Mouse (Mus musculus) limb, embryonic 14.5 days (tissue): Measurements from ENCODE around the gene Zfp444. TPM values are rescaled to one million over a fixed set of nuclear protein-coding genes. Genes with fewer than 3 reads are reported as not detected.

Experiments
- ATAC-seq: fragments of 200-750 bp; cut with Nextera tagmentation; 2 replicates; pipeline ENCODE4 v1.8.0; 2017; ENCODE audit warnings: low read depth, moderate number of reproducible peaks, moderate TSS enrichment; ENCODE audit not compliant: low FRiP score
- DNase-seq: peaks from one replicate; pipeline ENCODE4 v3.0.0-alpha.2; 2015; ENCODE audit warnings: low spot score
- H3K27ac ChIP-seq: fragments of 300-500 bp; sonication (generic); replicated peaks from 2 replicates; pipeline ENCODE4 v1.5.1; 2014; ENCODE audit warnings: low read depth, mild to moderate bottlenecking, low read length, moderate library complexity, mixed read lengths
- H3K27me3 ChIP-seq: fragments of 300-500 bp; sonication (generic); 2 replicates; pipeline ENCODE4 v1.6.1; 2014; ENCODE audit warnings: low read length, mixed read lengths; ENCODE audit not compliant: control insufficient read depth, insufficient read depth
- H3K36me3 ChIP-seq: fragments of 300-500 bp; sonication (generic); 2 replicates; pipeline ENCODE4 v1.6.1; 2014; ENCODE audit warnings: mild to moderate bottlenecking, low read length, moderate library complexity, mixed read lengths; ENCODE audit not compliant: control insufficient read depth, insufficient read depth
- H3K4me1 ChIP-seq: fragments of 300-500 bp; sonication (generic); 2 replicates; pipeline ENCODE4 v1.6.1; 2014; ENCODE audit warnings: antibody characterized with exemption, low read length, mixed read lengths; ENCODE audit not compliant: control insufficient read depth, insufficient read depth
- H3K4me2 ChIP-seq: fragments of 300-500 bp; sonication (generic); replicated peaks from 2 replicates; pipeline ENCODE4 v1.6.1; 2014; ENCODE audit warnings: low read depth, mild to moderate bottlenecking, low read length, moderate library complexity; ENCODE audit not compliant: severe bottlenecking
- H3K4me3 ChIP-seq: fragments of 300-500 bp; sonication (generic); replicated peaks from 2 replicates; pipeline ENCODE4 v1.5.1; 2014; ENCODE audit warnings: low read length
- H3K9ac ChIP-seq: fragments of 300-500 bp; sonication (generic); 2 replicates; pipeline ENCODE4 v1.6.1; 2014; ENCODE audit warnings: mild to moderate bottlenecking, low read depth, low read length, moderate library complexity; ENCODE audit not compliant: severe bottlenecking
- H3K9me3 ChIP-seq: fragments of 300-500 bp; sonication (generic); 2 replicates; pipeline ENCODE4 v1.6.1; 2016; ENCODE audit warnings: low read length; ENCODE audit not compliant: control insufficient read depth
- POLR2A ChIP-seq: fragments of 200-500 bp; IDR thresholded peaks from 2 replicates; pipeline ENCODE4 v1.8.0; 2012; ENCODE audit warnings: inconsistent platforms, mild to moderate bottlenecking, moderate library complexity, borderline replicate concordance; ENCODE audit not compliant: insufficient read depth, insufficient read length; ENCODE audit errors: extremely low read depth
- WGBS: fragments of 180-500 bp; shearing (Covaris S2); extraction: QIAGEN DNeasy Blood & Tissue Kit; methylation state at CpG from one replicate; pipeline ENCODE4 v1.1.7; 2014; 5-methylcytosine and 5-hydroxymethylcytosine counted together
- polyA plus RNA-seq, 2 experiments: library from polyadenylated mRNA; depleted of rRNA in 1 of 2; stranded (reverse) in 1 of 2; unstranded in 1 of 2; fragments of >200 nt; fragmentation: Nextera tagmentation in 1 of 2; extraction: Ambion mirVana in 1 of 2; gene quantifications; 2 replicates each; pipeline versions ENCODE4 v1.2.1 to v1.2.3; 2012 to 2014

Gene Zfp444
- polyA plus RNA-seq (2012; rRNA removed) (50.6 and 73.3 TPM in 2 replicates), polyA plus RNA-seq (2014; fragmentation: Nextera tagmentation; extraction: Ambion mirVana) (54.2 and 62.5 TPM in 2 replicates)

DNA sequence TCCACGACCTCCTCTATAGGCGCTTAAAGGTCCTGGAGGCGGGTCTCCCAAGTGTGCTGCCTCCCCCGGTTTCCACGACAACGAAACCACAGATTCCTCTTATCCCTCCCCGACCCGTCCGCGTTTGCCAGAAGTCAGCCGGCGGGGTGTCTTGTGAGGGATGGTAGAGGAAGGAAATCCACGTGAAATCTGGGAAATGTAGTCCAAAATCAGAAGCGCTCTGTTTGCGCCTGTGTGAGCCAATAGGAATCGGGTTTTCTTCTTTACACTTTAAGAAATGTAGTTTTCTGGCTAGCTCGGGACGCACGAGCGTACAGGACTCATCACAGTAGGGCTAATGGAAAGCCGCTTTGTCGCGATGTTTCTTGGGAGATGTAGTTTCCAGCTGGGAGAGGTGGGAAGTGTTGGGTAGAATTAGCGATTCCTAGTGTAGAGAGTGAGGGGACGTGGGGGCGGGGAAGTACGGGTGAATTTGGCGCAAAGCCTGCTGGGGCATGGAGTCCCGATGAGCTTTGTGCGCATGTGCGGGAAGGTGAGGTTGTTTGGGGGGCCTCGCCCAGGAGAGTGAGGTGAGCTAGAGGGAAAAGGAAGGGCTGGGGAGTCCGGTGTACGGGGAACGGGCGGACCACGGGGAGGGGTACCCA, at the start of gene Zfp444:
Gene Zfp444 (plus strand): TSS at position 221 of the 644 bp plus-strand sequence.
- Histone ChIP-seq H3K4me1 (peaks cover 6% of the 10 kb centered on the region; the same call in 1 of the 2 replicates), H3K9me3 (no peaks in the 10 kb centered on the region), H3K9ac (peak within 1 kb of the TSS; percentile 75), H3K4me2 (peak within 1 kb of the TSS; percentile 79), H3K27me3 (no peaks in the 10 kb centered on the region), H3K4me3 (peak within 1 kb of the TSS; percentile 71), H3K36me3 (peaks cover 11% of the 10 kb centered on the region), H3K27ac (peak within 1 kb of the TSS; percentile 74)
- WGBS, result 1% methylated on average over 36 of the region's 37 CpGs
- ATAC-seq (peak; percentile 96), DNase-seq (peak; percentile 99)
- peak; percentile 54; the same call in 1 of the 2 replicates for TF ChIP-seq POLR2A

DNA sequence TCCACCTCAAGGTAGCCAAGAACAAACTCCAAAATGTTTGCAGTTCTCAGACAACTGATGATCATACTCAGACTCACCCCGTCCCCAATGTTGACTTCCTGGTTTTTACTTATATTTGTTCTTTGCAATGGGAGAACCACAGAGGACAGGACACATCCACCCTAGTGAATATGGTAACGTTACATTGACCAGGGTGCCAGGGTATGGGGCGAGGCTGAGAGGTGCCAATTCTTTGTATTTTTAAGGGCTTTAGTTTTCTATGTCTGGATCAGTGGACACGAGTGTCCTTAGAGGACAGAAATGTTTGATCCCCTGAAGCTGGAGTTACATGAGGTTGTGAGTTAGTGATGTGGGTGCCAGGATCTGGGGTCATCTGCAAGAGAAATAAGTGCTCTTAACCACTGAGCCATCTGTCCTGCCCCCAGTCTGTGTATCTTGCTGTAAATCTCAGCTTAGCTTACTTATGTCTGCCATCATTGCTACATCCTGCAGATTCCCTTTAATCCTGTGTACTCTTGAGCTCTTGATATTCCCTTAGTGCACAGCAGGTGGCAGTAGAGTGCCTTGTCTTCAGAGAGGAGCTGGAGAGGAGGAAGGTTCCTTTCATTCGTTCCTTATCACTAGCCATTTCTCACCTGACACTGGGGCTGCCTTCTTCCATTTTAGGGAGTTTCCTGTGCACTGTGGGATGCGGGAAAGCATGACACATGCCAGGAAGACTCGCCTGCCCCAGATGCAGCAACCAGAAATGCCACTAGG, 45.2 kb upstream of the Zfp444 start:
- H3K4me2 ChIP-seq, result no peak overlapping the region
- H3K4me1 ChIP-seq, result no peaks in the 10 kb centered on the region
- H3K9ac ChIP-seq, result no peak overlapping the region
- H3K4me3 ChIP-seq, result no peak overlapping the region
- ATAC-seq, result peak; percentile 53; the same call in 1 of the 2 replicates
- no peak for TF ChIP-seq POLR2A
- no peak overlapping the region for H3K27ac ChIP-seq
- no peaks in the 10 kb centered on the region; the same call in 1 of the 2 replicates for H3K9me3 ChIP-seq
- peak; percentile 75 for DNase-seq
- 38% methylated on average over 7 of the region's 7 CpGs for WGBS
- peaks cover 10% of the 10 kb centered on the region for H3K36me3 ChIP-seq
- no peaks in the 10 kb centered on the region for H3K27me3 ChIP-seq

DNA sequence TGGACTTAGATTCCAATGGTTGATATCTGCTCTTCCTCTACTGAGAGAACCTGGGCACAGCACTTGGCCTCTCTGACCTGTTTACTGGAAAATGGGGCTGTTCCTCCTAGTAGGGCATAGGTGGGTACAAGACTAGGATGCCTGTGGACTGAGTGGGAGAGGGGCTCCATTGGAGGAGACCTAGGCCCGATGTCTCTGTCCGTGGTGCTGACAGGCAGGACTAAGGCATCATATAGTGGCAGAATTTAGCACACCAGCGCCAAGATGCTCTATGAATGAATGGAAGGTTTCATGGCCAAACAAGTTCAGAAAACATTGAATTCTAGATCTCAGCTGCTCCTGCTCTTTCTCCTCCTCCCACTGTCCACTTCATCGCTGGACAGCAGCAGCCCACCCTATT, 41.7 kb upstream of the Zfp444 start:
- TF ChIP-seq POLR2A, result no peak
- no peak overlapping the region for H3K4me3 ChIP-seq
- no peak for DNase-seq
- H3K9me3 ChIP-seq, result peaks cover 9% of the 10 kb centered on the region; the same call in 1 of the 2 replicates
- WGBS, result 41% methylated on average over 4 of the region's 4 CpGs
- peaks cover 36% of the 10 kb centered on the region for H3K36me3 ChIP-seq
- ATAC-seq, result no peak
- no peaks in the 10 kb centered on the region for H3K4me1 ChIP-seq
- no peak overlapping the region for H3K4me2 ChIP-seq
- no peak overlapping the region for H3K9ac ChIP-seq
- H3K27me3 ChIP-seq, result no peaks in the 10 kb centered on the region
- H3K27ac ChIP-seq, result no peak overlapping the region

DNA sequence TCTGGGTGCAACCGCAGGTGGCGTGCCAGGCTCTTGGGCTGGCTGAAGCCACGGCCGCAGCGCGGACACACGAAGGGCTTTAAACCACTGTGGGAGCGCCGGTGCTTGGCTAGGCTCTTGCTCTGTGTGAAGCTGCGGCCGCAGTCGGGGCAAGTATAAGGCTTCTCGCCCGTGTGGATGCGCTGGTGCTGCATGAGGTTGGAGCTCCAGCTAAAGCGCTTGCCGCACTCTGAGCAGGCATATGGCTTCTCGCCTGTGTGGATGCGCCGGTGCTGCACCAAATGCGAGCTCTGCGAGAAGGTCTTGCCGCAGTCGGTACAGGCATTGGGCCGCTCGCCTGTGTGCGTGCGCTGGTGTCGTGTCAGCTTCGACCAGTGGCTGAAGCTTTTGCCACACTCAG, 39.4 kb upstream of the Zfp444 start:
- ATAC-seq (no peak), DNase-seq (no peak)
- Histone ChIP-seq H3K9me3 (peaks cover 9% of the 10 kb centered on the region; the same call in 1 of the 2 replicates), H3K4me2 (no peak overlapping the region), H3K4me3 (no peak overlapping the region), H3K27ac (no peak overlapping the region), H3K27me3 (no peaks in the 10 kb centered on the region), H3K4me1 (no peaks in the 10 kb centered on the region), H3K9ac (no peak overlapping the region), H3K36me3 (peaks cover 40% of the 10 kb centered on the region)
- no peak for TF ChIP-seq POLR2A
- WGBS, result 73% methylated on average over 30 of the region's 30 CpGs

DNA sequence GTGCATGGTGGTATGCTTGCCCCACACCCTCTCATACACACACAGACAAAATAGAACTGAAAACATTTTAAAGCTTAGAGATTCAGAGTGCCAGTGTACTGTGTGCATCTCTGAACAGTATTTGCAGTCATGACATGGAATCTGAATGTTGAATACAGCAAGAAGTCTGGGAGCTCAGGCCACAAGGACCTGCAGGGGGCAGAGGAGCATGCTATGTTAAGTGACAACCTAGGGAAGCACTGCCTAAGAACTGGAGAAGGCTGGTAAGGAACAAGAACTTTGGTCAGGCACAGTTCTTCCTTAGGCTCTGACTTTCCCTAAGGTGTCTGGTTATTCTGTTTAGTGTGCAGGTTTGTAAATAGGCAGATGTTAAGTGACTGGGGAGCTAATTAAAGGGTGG, 35.5 kb upstream of the Zfp444 start:
- H3K4me2 ChIP-seq, result no peak overlapping the region
- H3K27me3 ChIP-seq, result no peaks in the 10 kb centered on the region
- H3K4me3 ChIP-seq, result no peak overlapping the region
- no peak overlapping the region for H3K9ac ChIP-seq
- H3K27ac ChIP-seq, result no peak overlapping the region
- no peak for TF ChIP-seq POLR2A
- H3K9me3 ChIP-seq, result peaks cover 9% of the 10 kb centered on the region; the same call in 1 of the 2 replicates
- peaks cover 42% of the 10 kb centered on the region for H3K36me3 ChIP-seq
- DNase-seq, result no peak
- H3K4me1 ChIP-seq, result no peaks in the 10 kb centered on the region
- no peak for ATAC-seq
